Mouse (Mus musculus) MEL (cell line): ENCODE measurements around the gene Epha6. TPM values are rescaled to one million over a fixed set of nuclear protein-coding genes. Genes with fewer than 3 reads are reported as not detected.
A peak's percentile ranks its signal among the peaks of the same experiment; 100 is the strongest.

Experiments
- DNase-seq: peaks from one replicate; pipeline ENCODE4 v3.0.0; 2011; ENCODE audit warnings: low read depth, low spot score
- H3K27ac ChIP-seq: 2 replicates; pipeline ENCODE4 v1.5.1; 2012; ENCODE audit warnings: low read depth, mild to moderate bottlenecking, control low read depth, low read length, moderate library complexity; ENCODE audit not compliant: control insufficient read depth
- H3K27me3 ChIP-seq, 2 experiments: fragments of 150-350 bp in 1 of 2; sonication (generic) in 1 of 2; 2 replicates each; pipeline ENCODE4 v1.6.1; 2012; ENCODE audit warnings: low read length in 2 of 2, mild to moderate bottlenecking in 2 of 2, improper control_type of control experiment in 1 of 2, moderate library complexity in 1 of 2; ENCODE audit not compliant: insufficient read depth in 2 of 2, control insufficient read depth in 1 of 2
- H3K36me3 ChIP-seq, 2 experiments: 2 replicates each; pipeline ENCODE4 v1.6.1; 2012 to 2014; ENCODE audit warnings: low read length in 2 of 2, improper control_type of control experiment in 1 of 2, inconsistent platforms in 1 of 2, mild to moderate bottlenecking in 1 of 2; ENCODE audit not compliant: insufficient read depth in 2 of 2, control insufficient read depth in 1 of 2
- H3K4me1 ChIP-seq, 2 experiments: fragments of 150-350 bp in 1 of 2; sonication (generic) in 1 of 2; 2 replicates each; pipeline ENCODE4 v1.6.1; 2012; ENCODE audit warnings: low read length in 2 of 2, improper control_type of control experiment in 1 of 2, mild to moderate bottlenecking in 1 of 2; ENCODE audit not compliant: insufficient read depth in 2 of 2, control insufficient read depth in 1 of 2
- H3K4me3 ChIP-seq, 2 experiments: fragments of 150-350 bp in 1 of 2; sonication (generic) in 1 of 2; 2 replicates each; pipeline ENCODE4 v1.5.1; 2012; ENCODE audit warnings: low read depth in 2 of 2, low read length in 2 of 2, mild to moderate bottlenecking in 2 of 2, moderate library complexity in 2 of 2, control low read depth in 1 of 2, improper control_type of control experiment in 1 of 2; ENCODE audit not compliant: control insufficient read depth in 1 of 2, insufficient read depth in 1 of 2
- H3K79me2 ChIP-seq: 2 replicates; pipeline ENCODE4 v1.6.1; 2012; ENCODE audit warnings: mild to moderate bottlenecking, low read length, moderate library complexity; ENCODE audit not compliant: control insufficient read depth, poor library complexity, insufficient read depth
- H3K9ac ChIP-seq: 2 replicates; pipeline ENCODE4 v1.6.1; 2012; ENCODE audit warnings: low read depth, mild to moderate bottlenecking, control low read depth, low read length, moderate library complexity; ENCODE audit not compliant: control insufficient read depth, poor library complexity, severe bottlenecking
- H3K9me3 ChIP-seq: fragments of 150-350 bp; sonication (generic); replicated peaks from 2 replicates; pipeline ENCODE4 v1.6.1; 2012; ENCODE audit warnings: mild to moderate bottlenecking, low read length, improper control_type of control experiment, moderate library complexity; ENCODE audit not compliant: insufficient read depth
- CHD2 ChIP-seq: IDR thresholded peaks from 2 replicates; pipeline ENCODE4 v1.6.1; 2011; ENCODE audit warnings: low read length, improper control_type of control experiment
- CTCF ChIP-seq, 3 experiments: IDR thresholded peaks in 2 of 3; conservative IDR thresholded peaks in 1 of 3; 2 replicates each; pipeline ENCODE4 v1.5.1; 2011 to 2012; ENCODE audit warnings: low read length in 3 of 3, low read depth in 2 of 3, mild to moderate bottlenecking in 2 of 3, improper control_type of control experiment in 1 of 3, inconsistent platforms in 1 of 3, mixed read lengths in 1 of 3, moderate library complexity in 1 of 3; ENCODE audit not compliant: control insufficient read depth in 1 of 3, insufficient read depth in 1 of 3, poor library complexity in 1 of 3, severe bottlenecking in 1 of 3
- E2F4 ChIP-seq: IDR thresholded peaks from 2 replicates; pipeline ENCODE4 v1.6.1; 2011; ENCODE audit warnings: low read depth, low read length, improper control_type of control experiment, borderline replicate concordance
- ELF1 ChIP-seq: IDR thresholded peaks from 2 replicates; pipeline ENCODE4 v1.6.1; 2014; ENCODE audit warnings: low read depth, mild to moderate bottlenecking, inconsistent platforms, low read length, improper control_type of control experiment, moderate library complexity
- EP300 ChIP-seq, 2 experiments: IDR thresholded peaks; 2 replicates each; pipeline ENCODE4 v1.6.1; 2011; ENCODE audit warnings: improper control_type of control experiment in 2 of 2, low read length in 2 of 2, low read depth in 1 of 2, mild to moderate bottlenecking in 1 of 2
- GABPA ChIP-seq: IDR thresholded peaks from 2 replicates; pipeline ENCODE4 v1.6.1; 2012; ENCODE audit warnings: low read depth, mild to moderate bottlenecking, inconsistent platforms, low read length, improper control_type of control experiment, moderate library complexity
- GATA1 ChIP-seq: IDR thresholded peaks from 2 replicates; pipeline ENCODE4 v1.6.1; 2011; ENCODE audit warnings: low read depth, low read length, improper control_type of control experiment
- JUND ChIP-seq: IDR thresholded peaks from 2 replicates; pipeline ENCODE4 v1.6.1; 2011; ENCODE audit warnings: low read depth, mild to moderate bottlenecking, improper control_type of control experiment, low read length
- KAT2A ChIP-seq: conservative IDR thresholded peaks from 2 replicates; pipeline ENCODE4 v1.6.1; 2012; ENCODE audit warnings: low read depth, low read length, improper control_type of control experiment, inconsistent platforms
- MAX ChIP-seq: IDR thresholded peaks from 2 replicates; pipeline ENCODE4 v1.6.1; 2011; ENCODE audit warnings: low read length, improper control_type of control experiment
- MAZ ChIP-seq: IDR thresholded peaks from 2 replicates; pipeline ENCODE4 v1.6.1; 2012; ENCODE audit warnings: low read depth, mild to moderate bottlenecking, inconsistent platforms, low read length, improper control_type of control experiment
- MXI1 ChIP-seq: IDR thresholded peaks from 2 replicates; pipeline ENCODE4 v1.6.1; 2011; ENCODE audit warnings: mild to moderate bottlenecking, low read depth, low read length, improper control_type of control experiment
- NELFE ChIP-seq: IDR thresholded peaks from 2 replicates; pipeline ENCODE4 v1.6.1; 2011; ENCODE audit warnings: low read depth, low read length, improper control_type of control experiment
- NRF1 ChIP-seq: IDR thresholded peaks from 2 replicates; pipeline ENCODE4 v1.6.1; 2014; ENCODE audit warnings: low read depth, mild to moderate bottlenecking, inconsistent platforms, low read length, improper control_type of control experiment, moderate library complexity; ENCODE audit not compliant: poor library complexity, insufficient read depth, severe bottlenecking
- POLR2AphosphoS2 ChIP-seq: IDR thresholded peaks from 2 replicates; pipeline ENCODE4 v1.6.1; 2011; ENCODE audit warnings: low read length, improper control_type of control experiment
- POLR2AphosphoS5 ChIP-seq: IDR thresholded peaks from 2 replicates; pipeline ENCODE4 v1.6.1; 2012; ENCODE audit warnings: low read depth, borderline replicate concordance, mild to moderate bottlenecking, inconsistent platforms, low read length, moderate library complexity, mixed read lengths
- RAD21 ChIP-seq: IDR thresholded peaks from 2 replicates; pipeline ENCODE4 v1.6.1; 2011; ENCODE audit warnings: mild to moderate bottlenecking, low read depth, low read length, improper control_type of control experiment
- SIN3A ChIP-seq: IDR thresholded peaks from 2 replicates; pipeline ENCODE4 v1.6.1; 2012; ENCODE audit warnings: low read length, improper control_type of control experiment, inconsistent platforms
- SMC3 ChIP-seq: IDR thresholded peaks from 2 replicates; pipeline ENCODE4 v1.6.1; 2011; ENCODE audit warnings: low read depth, low read length, improper control_type of control experiment
- TAL1 ChIP-seq: IDR thresholded peaks from 2 replicates; pipeline ENCODE4 v1.6.1; 2012; ENCODE audit warnings: mild to moderate bottlenecking, inconsistent platforms, low read length, moderate library complexity, mixed read lengths
- TBP ChIP-seq: IDR thresholded peaks from 2 replicates; pipeline ENCODE4 v1.8.0; 2011; ENCODE audit warnings: low read depth, low read length, improper control_type of control experiment
- UBTF ChIP-seq: IDR thresholded peaks from 2 replicates; pipeline ENCODE4 v1.6.1; 2012; ENCODE audit warnings: low read depth, mild to moderate bottlenecking, inconsistent platforms, low read length, improper control_type of control experiment, moderate library complexity, borderline replicate concordance; ENCODE audit not compliant: insufficient read depth
- ZC3H11A ChIP-seq: IDR thresholded peaks from 2 replicates; pipeline ENCODE4 v1.6.1; 2012; ENCODE audit warnings: low read depth, mild to moderate bottlenecking, inconsistent platforms, low read length, improper control_type of control experiment
- ZMIZ1 ChIP-seq: IDR thresholded peaks from 2 replicates; pipeline ENCODE4 v1.6.1; 2012; ENCODE audit warnings: low read depth, mild to moderate bottlenecking, inconsistent platforms, low read length, improper control_type of control experiment, moderate library complexity
- ZNF384 ChIP-seq: IDR thresholded peaks from 2 replicates; pipeline ENCODE4 v1.6.1; 2012; ENCODE audit warnings: low read depth, mild to moderate bottlenecking, inconsistent platforms, low read length, improper control_type of control experiment
- polyA plus RNA-seq, 2 experiments: library from polyadenylated mRNA; stranded (reverse) in 1 of 2; unstranded in 1 of 2; fragments of >175 nt in 1 of 2; fragments of >200 nt in 1 of 2; gene quantifications; 2 replicates each; pipeline versions ENCODE4 v1.2.1 to v1.2.4; 2012; ENCODE audit warnings: low replicate concordance in 2 of 2, low read depth in 1 of 2; ENCODE audit not compliant: insufficient read length in 2 of 2, insufficient read depth in 1 of 2, missing spikeins in 1 of 2
- total RNA-seq: library from RNA; depleted of rRNA; stranded (reverse); fragments of 300-350 nt; gene quantifications from 2 replicates; pipeline ENCODE4 v1.2.3, GENCODE M21; 2012

Epha6 gene
- total and polyA plus RNA-seq, 3 experiments: not detected

DNA sequence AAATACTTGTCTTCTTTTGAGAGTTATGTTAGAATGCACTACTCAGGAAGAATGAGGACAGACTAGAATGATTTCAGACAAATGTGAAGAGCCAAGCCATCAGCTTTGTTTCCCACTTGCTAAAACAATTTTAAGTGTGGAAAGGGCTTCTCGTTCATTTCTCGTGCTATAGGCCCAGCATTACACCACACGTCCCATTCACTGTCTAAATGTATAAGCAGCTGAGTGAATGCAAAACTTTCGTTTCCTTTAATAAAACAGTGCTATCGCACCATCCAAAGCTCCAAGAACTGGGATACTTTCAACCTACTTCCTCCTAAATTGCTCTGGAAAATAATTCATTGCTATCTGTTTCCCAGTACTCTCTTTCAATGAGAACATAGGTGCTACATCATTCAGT is 916.2 kb downstream of the Epha6 start:
- no peak for DNase-seq
- Histone ChIP-seq H3K4me3 (no peak overlapping the region), H3K36me3 (no peaks in the 10 kb centered on the region), H3K9ac (no peak overlapping the region), H3K27me3 (no peaks in the 10 kb centered on the region), H3K27ac (no peak overlapping the region), H3K79me2 (no peaks in the 10 kb centered on the region), H3K9me3 (no peaks in the 10 kb centered on the region), H3K4me1 (no peaks in the 10 kb centered on the region)
- TF ChIP-seq JUND (no peak), POLR2AphosphoS2 (no peak), ZNF384 (no peak), KAT2A (no peak), CHD2 (no peak), NELFE (no peak), GATA1 (no peak), POLR2AphosphoS5 (no peak), GABPA (no peak), E2F4 (no peak), MAZ (no peak)

DNA sequence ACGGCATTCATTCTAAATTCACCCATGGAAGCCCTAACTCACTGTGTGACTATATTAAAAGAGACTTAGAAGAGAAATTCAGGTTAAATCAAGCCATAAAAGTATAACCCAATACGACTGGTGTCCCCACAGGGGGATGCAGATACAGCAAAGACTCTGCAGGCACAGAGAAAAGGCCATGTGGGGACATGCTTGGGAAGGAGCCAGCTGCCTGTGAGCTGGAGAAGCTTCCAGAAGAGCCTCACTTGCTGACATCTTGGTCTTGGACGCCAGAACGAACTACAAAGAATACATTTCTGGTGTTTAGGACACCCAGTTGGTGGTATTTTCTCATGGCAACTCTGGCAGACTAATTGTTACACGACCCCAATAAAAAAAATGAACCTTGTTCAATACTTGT is 920.2 kb downstream of the Epha6 start:
- DNase-seq: no peak
- Histone ChIP-seq H3K79me2 (no peaks in the 10 kb centered on the region), H3K9ac (no peak overlapping the region), H3K4me3 (no peak overlapping the region), H3K27ac (no peak overlapping the region), H3K27me3 (no peaks in the 10 kb centered on the region), H3K4me1 (no peaks in the 10 kb centered on the region), H3K9me3 (no peaks in the 10 kb centered on the region), H3K36me3 (no peaks in the 10 kb centered on the region)
- no peak for TF ChIP-seq EP300 (IDR thresholded peaks at IDR 0.05; ENCODE audit: low read depth in 1 of 2, low read length in 2 of 2)
- no peak for TF ChIP-seq TBP
- no peak for TF ChIP-seq POLR2AphosphoS2
- no peak for TF ChIP-seq GABPA
- TF ChIP-seq MAX: no peak
- no peak for TF ChIP-seq MXI1
- TF ChIP-seq TAL1: no peak
- TF ChIP-seq CTCF (IDR thresholded peaks at IDR 0.05 in 2 of 3, conservative IDR thresholded peaks at IDR 0.05 in 1 of 3; ENCODE audit: control insufficient read depth in 1 of 3, insufficient read depth in 1 of 3, low read depth in 2 of 3, low read length in 3 of 3, poor library complexity in 1 of 3, severe bottlenecking in 1 of 3): no peak
- no peak for TF ChIP-seq GATA1
- TF ChIP-seq ELF1: no peak

DNA sequence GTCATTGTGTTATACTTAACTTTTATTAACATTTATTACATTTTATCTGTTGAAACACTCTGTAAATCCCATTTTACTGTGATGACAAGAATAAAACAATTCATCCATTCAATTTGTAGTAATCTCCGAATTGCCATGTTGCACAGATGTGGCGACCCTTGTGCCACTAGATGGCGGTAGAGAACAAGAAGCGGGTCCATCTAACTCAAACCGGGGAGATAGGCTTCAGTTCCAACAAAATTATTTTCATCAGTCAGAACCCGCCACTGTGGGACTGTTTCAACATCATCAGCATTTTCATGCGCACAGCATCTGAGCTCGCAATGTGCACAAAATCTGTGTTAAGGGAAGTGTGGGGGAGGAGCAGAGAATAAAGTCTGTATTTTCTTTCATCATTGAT is 921.9 kb downstream of the Epha6 start:
- no peak overlapping the region for H3K4me3 ChIP-seq
- TF ChIP-seq NRF1: no peak
- TF ChIP-seq CTCF (IDR thresholded peaks at IDR 0.05 in 2 of 3, conservative IDR thresholded peaks at IDR 0.05 in 1 of 3; ENCODE audit: control insufficient read depth in 1 of 3, insufficient read depth in 1 of 3, low read depth in 2 of 3, low read length in 3 of 3, poor library complexity in 1 of 3, severe bottlenecking in 1 of 3): peak; percentile 86 to 88 (median 88)
- TF ChIP-seq RAD21: peak; percentile 87
- TF ChIP-seq SIN3A: no peak
- no peak for TF ChIP-seq GATA1
- peak; percentile 89 for TF ChIP-seq SMC3
- peak; percentile 80 for TF ChIP-seq ZC3H11A
- TF ChIP-seq UBTF: no peak
- TF ChIP-seq ZMIZ1: no peak
- TF ChIP-seq KAT2A: no peak
- no peak for TF ChIP-seq E2F4
- TF ChIP-seq, all 39 proteins: peak for 4
- Histone ChIP-seq H3K4me1 (no peaks in the 10 kb centered on the region), H3K79me2 (no peaks in the 10 kb centered on the region), H3K9ac (no peak overlapping the region), H3K9me3 (no peaks in the 10 kb centered on the region), H3K36me3 (no peaks in the 10 kb centered on the region), H3K27ac (no peak overlapping the region), H3K27me3 (no peaks in the 10 kb centered on the region)
- DNase-seq: peak; percentile 65
